Mouse (Mus musculus) left cerebral cortex, adult 2 months (tissue): ENCODE data around the gene Gm29554. TPM values are rescaled to one million over a fixed set of nuclear protein-coding genes. Genes with fewer than 3 reads are reported as not detected.
"Not testable (repeated sequence)": the region's sequence is repeated elsewhere in the genome, so short reads cannot be mapped to it uniquely, and the experiment has no call there.

Source experiments
- DNase-seq, 2 experiments: peaks; one replicate each; pipeline ENCODE4 v3.0.0; 2021 to 2022; ENCODE audit warnings: low spot score in 2 of 2, mixed read lengths in 1 of 2; ENCODE audit errors: extremely low spot score in 1 of 2
- H3K27ac ChIP-seq: fragments of 200-600 bp; 2 replicates; pipeline ENCODE4 v1.8.1; 2022
- H3K4me3 ChIP-seq: fragments of 200-600 bp; 2 replicates; pipeline ENCODE4 v1.8.1; 2022
- intact Hi-C: fragments of 180-260 bp; cut with DNase I; formaldehyde crosslinking; loops from one replicate; pipeline ENCODE4 v1.15.1; 2025
- long read RNA-seq, 2 experiments: library from polyadenylated mRNA; stranded (forward); transcript quantifications; one replicate each; pipeline ENCODE4 v2.0.0; 2021; ENCODE audit warnings: borderline mapping rate in 2 of 2
- total RNA-seq, 2 experiments: library from RNA; stranded (reverse); gene quantifications; 2 replicates each; pipeline ENCODE4 v1.2.3; 2021

Gm29554 gene
- not detected for total RNA-seq
- long read RNA-seq, experiment 1 = 0 reads
- long read RNA-seq, experiment 2 = 0 reads

DNA sequence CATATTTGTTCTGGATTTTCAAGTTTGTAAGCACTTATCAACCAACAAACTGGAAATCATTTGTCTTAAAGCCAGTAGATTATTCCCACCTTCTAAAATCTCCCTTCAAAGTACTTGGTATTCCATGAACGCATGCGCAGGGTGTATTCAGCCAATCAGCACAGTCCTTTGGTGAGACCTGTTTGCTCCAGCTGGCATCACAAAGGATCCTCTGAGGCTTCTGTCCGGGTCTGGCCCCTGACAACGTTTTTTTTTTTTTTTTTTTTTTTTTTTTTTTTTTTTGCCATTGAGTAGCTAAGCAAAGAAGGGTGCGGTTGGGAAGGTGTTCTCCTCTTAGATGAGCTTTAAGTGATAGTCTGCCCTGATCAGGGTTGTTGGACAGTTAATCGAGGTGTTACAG is at the start of gene Gm29554:
Gm29554 (plus strand) TSS at position 301 of the 400 bp plus-strand sequence.
- intact Hi-C loops, H3K4me3 ChIP-seq, DNase-seq, H3K27ac ChIP-seq: not testable (repeated sequence)

Other genes starting within 250 kb of the Gm29554 start
- not detected for gene Gm20812, start 108.0 kb downstream of the Gm29554 start, total RNA-seq